Mouse (Mus musculus) spleen, postnatal 4 days (tissue): ENCODE results near the gene Olfr215.
"Not testable (repeated sequence)": the region's sequence is repeated elsewhere in the genome, so short reads cannot be mapped to it uniquely, and the experiment has no call there.

ENCODE experiments used
- DNase-seq, 2 experiments: peaks; one replicate each; pipeline ENCODE4 v3.0.0; 2022; ENCODE audit warnings: low spot score in 2 of 2

Olfr215 gene

GRCm38 (mm10) chr6:116584095-116584494, at the start of gene Olfr215:
Gene Olfr215, minus strand, starts transcription at chr6:116584195.
- DNase-seq: no peak

- DNase-seq: peak; percentile 73 to 89
These were observed 48.1 kb upstream of the Olfr215 start for GRCm38 (mm10) chr6:116632129-116632528.

GRCm38 (mm10) chr6:116629766-116630165, 45.8 kb upstream of the Olfr215 start:
- peak in 1 of 2 experiments; percentile 49 for DNase-seq

- peak; percentile 57 to 80 for DNase-seq
These were observed 44.7 kb upstream of the Olfr215 start, which contains the start of gene Zfp422 for GRCm38 (mm10) chr6:116628539-116629171. Gene Zfp422, minus strand, starts transcription at chr6:116628999.

- no peak for DNase-seq
These were observed 44.1 kb upstream of the Olfr215 start for GRCm38 (mm10) chr6:116628095-116628494.

GRCm38 (mm10) chr6:116626417-116626816, 42.4 kb upstream of the Olfr215 start:
- peak in 1 of 2 experiments; percentile 62 for DNase-seq

- DNase-seq: no peak
These were observed 37.5 kb upstream of the Olfr215 start for GRCm38 (mm10) chr6:116621318-116622023.

- DNase-seq: no peak
These were observed 34.1 kb upstream of the Olfr215 start for GRCm38 (mm10) chr6:116618073-116618472.

- DNase-seq: no peak
These were observed 31.7 kb upstream of the Olfr215 start for GRCm38 (mm10) chr6:116615719-116616118.

GRCm38 (mm10) chr6:116607230-116607629, 23.2 kb upstream of the Olfr215 start:
- no peak for DNase-seq

GRCm38 (mm10) chr6:116600969-116601368, 17.0 kb upstream of the Olfr215 start:
- DNase-seq: not testable (repeated sequence)

GRCm38 (mm10) chr6:116569834-116570233, 14.2 kb downstream of the Olfr215 start:
- no peak for DNase-seq

- no peak for DNase-seq
These were observed 29.0 kb downstream of the Olfr215 start for GRCm38 (mm10) chr6:116554952-116555351.

GRCm38 (mm10) chr6:116553935-116554334, 30.1 kb downstream of the Olfr215 start, which contains the start of gene Olfr214:
Gene Olfr214, plus strand, starts transcription at chr6:116554235.
- no peak for DNase-seq

GRCm38 (mm10) chr6:116550841-116551240, 33.2 kb downstream of the Olfr215 start, which contains the start of gene Gm5580:
Gene Gm5580, plus strand, starts transcription at chr6:116551141.
- not testable (repeated sequence) for DNase-seq

- no peak for DNase-seq
These were observed 41.5 kb downstream of the Olfr215 start for GRCm38 (mm10) chr6:116542500-116542899.

- no peak for DNase-seq
These were observed 45.8 kb downstream of the Olfr215 start, which contains the start of gene Olfr213 for GRCm38 (mm10) chr6:116538156-116538555. Gene Olfr213, plus strand, starts transcription at chr6:116538456.
